Mouse (Mus musculus) liver, embryonic 14.5 days (tissue): Measurements from ENCODE around the gene Zfp652. TPM values are rescaled to one million over a fixed set of nuclear protein-coding genes. Genes with fewer than 3 reads are reported as not detected.

ENCODE experiments used
- ATAC-seq: fragments of 200-750 bp; cut with Nextera tagmentation; 2 replicates; pipeline ENCODE4 v1.8.0; 2017; ENCODE audit warnings: moderate number of reproducible peaks, mild to moderate bottlenecking, moderate library complexity; ENCODE audit not compliant: insufficient read depth
- DNase-seq, 3 experiments: peaks; one replicate each; pipeline ENCODE4 v3.0.0-alpha.2; 2012 to 2013; ENCODE audit warnings: low read depth in 3 of 3, low spot score in 3 of 3
- H3K27ac ChIP-seq: fragments of 300-500 bp; sonication (generic); 2 replicates; pipeline ENCODE4 v1.5.1; 2014; ENCODE audit warnings: moderate library complexity, mild to moderate bottlenecking, control low read depth, inconsistent platforms
- H3K27me3 ChIP-seq: fragments of 300-500 bp; sonication (generic); 2 replicates; pipeline ENCODE4 v1.6.1; 2014; ENCODE audit warnings: mild to moderate bottlenecking, low read length, moderate library complexity; ENCODE audit not compliant: control insufficient read depth, insufficient read depth
- H3K36me3 ChIP-seq: fragments of 300-500 bp; sonication (generic); replicated peaks from 2 replicates; pipeline ENCODE4 v1.6.1; 2014; ENCODE audit warnings: low read depth; ENCODE audit not compliant: control insufficient read depth, insufficient read depth
- H3K4me1 ChIP-seq, 2 experiments: fragments of 200-500 bp in 1 of 2; fragments of 300-500 bp in 1 of 2; sonication (generic) in 1 of 2; replicated peaks; 2 replicates each; pipeline ENCODE4 v1.6.1; 2012 to 2014; ENCODE audit warnings: antibody characterized with exemption in 1 of 2, inconsistent platforms in 1 of 2, low read length in 1 of 2; ENCODE audit not compliant: control insufficient read depth in 2 of 2, insufficient read depth in 2 of 2
- H3K4me2 ChIP-seq: fragments of 300-500 bp; sonication (generic); 2 replicates; pipeline ENCODE4 v1.6.1; 2014; ENCODE audit warnings: low read depth, mild to moderate bottlenecking, control low read depth, moderate library complexity
- H3K4me3 ChIP-seq, 2 experiments: fragments of 200-500 bp in 1 of 2; fragments of 300-500 bp in 1 of 2; sonication (generic) in 1 of 2; 2 replicates each; pipeline ENCODE4 v1.5.1; 2012 to 2014; ENCODE audit warnings: low read depth in 2 of 2, low read length in 2 of 2, mild to moderate bottlenecking in 2 of 2, control low read depth in 1 of 2, inconsistent platforms in 1 of 2, moderate library complexity in 1 of 2; ENCODE audit not compliant: insufficient read depth in 1 of 2
- H3K9ac ChIP-seq: fragments of 300-500 bp; sonication (generic); replicated peaks from 2 replicates; pipeline ENCODE4 v1.6.1; 2014; ENCODE audit warnings: mild to moderate bottlenecking, control low read depth, moderate library complexity
- H3K9me3 ChIP-seq: fragments of 300-500 bp; sonication (generic); 2 replicates; pipeline ENCODE4 v1.6.1; 2016; ENCODE audit warnings: low read length, mixed read lengths; ENCODE audit not compliant: control insufficient read depth
- CTCF ChIP-seq: IDR thresholded peaks from 2 replicates; pipeline ENCODE4 v1.5.1; 2016; ENCODE audit warnings: antibody characterized with exemption, low read depth, control low read depth
- EP300 ChIP-seq: IDR thresholded peaks from 2 replicates; pipeline ENCODE4 v1.6.1; 2016; ENCODE audit warnings: antibody characterized with exemption, low read depth
- WGBS: fragments of 180-500 bp; shearing (Covaris S2); extraction: QIAGEN DNeasy Blood & Tissue Kit; methylation state at CpG from one replicate; pipeline ENCODE4 v1.1.7; 2014; ENCODE audit not compliant: insufficient replicate concordance; 5-methylcytosine and 5-hydroxymethylcytosine counted together
- polyA plus RNA-seq, 2 experiments: library from polyadenylated mRNA; depleted of rRNA in 1 of 2; stranded (reverse) in 1 of 2; unstranded in 1 of 2; fragments of >200 nt; fragmentation: Nextera tagmentation in 1 of 2; extraction: Ambion mirVana in 1 of 2; gene quantifications; 2 replicates each; pipeline versions ENCODE4 v1.2.1 to v1.2.3; 2012 to 2014

The Zfp652 gene
- polyA plus RNA-seq, 2 experiments = 3.7 to 5.4 TPM

DNA sequence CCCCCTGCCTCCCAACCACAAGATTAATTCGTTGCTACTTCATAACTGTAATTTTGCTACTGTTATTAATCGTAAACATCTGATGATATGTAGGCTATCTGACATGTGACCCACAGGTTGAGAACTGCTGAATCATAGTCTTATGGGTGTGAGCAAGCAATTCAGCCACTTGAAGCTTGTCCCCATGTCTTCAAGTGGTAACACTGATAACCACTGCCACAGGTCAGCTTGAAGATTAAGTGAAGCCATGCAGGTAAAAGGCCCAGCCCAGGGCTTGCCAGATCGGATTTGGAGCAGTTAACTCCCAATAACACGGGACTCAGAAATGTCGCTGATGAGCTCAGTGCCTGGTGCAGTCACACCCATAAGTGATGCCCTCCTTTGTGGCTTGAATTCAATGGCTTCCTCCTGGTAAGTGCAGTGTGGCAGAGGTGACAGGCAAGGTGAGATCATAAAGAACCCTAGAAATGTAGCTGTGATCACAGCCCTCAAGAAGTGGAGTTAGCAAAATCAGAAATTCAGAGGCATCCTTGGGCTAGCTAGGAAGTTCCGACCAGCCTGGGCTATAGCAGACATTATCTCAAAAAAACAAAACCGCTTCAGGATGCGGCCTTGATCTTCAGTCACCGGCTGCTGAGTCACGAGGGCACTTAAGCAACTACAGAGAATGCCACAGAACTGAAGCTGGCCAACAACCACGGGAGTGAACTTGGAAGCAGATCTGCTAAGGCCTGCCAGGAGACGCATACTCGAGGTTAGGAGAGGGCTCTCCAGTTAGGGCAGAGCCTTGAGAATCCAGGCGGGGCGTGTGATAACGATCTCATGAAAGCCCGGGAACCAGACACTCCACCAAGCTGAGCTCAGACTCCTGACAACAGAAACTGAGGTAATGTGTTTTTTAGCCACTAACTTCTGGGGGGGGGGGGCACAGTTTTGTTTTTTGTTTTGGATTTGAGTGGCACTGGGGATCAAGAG, 65.1 kb downstream of the Zfp652 start:
- peak; percentile 74 to 80 (median 79) for DNase-seq
- Histone ChIP-seq H3K4me2 (peak overlapping the region; percentile 75), H3K4me1 (peaks cover 27 to 34% of the 10 kb centered on the region in 2 experiments), H3K36me3 (no peaks in the 10 kb centered on the region), H3K27me3 (no peaks in the 10 kb centered on the region), H3K4me3 (peak overlapping the region; percentile 59 to 82), H3K9me3 (no peaks in the 10 kb centered on the region), H3K9ac (peak overlapping the region; percentile 84), H3K27ac (peak overlapping the region; percentile 99)
- ATAC-seq = peak; percentile 85
- TF ChIP-seq CTCF (no peak), EP300 (peak; percentile 70)
- WGBS = 12% methylated on average over 17 of the region's 17 CpGs

DNA sequence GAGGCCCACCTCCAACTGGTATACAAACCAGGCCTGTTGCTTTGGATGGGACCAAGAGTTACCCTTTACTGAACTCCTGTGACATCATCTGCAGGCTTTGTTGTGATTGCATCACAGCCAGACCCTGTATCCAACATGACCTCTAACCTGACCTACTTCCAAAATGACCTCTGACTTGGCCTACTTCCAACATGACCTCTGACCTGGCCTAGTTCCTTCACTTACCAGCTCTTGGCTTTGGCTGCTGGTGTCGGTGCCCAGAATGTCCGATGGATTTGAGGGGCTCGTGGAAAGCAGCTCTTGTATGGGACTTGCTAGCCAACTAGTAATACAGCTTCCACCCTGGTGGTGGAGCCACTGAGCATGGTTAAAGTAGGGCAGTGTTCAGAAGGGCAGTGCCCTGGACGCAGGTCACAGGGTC, 66.4 kb downstream of the Zfp652 start:
- H3K9ac ChIP-seq = peak overlapping the region; percentile 84
- 68% methylated on average over 4 of the region's 4 CpGs for WGBS

GRCm38 (mm10) chr11:95779366-95779765, 66.9 kb downstream of the Zfp652 start:
- Histone ChIP-seq H3K9ac (peak overlapping the region; percentile 84), H3K4me3 (peak overlapping the region; percentile 59 to 82), H3K27me3 (no peaks in the 10 kb centered on the region), H3K4me2 (peak overlapping the region; percentile 75), H3K9me3 (no peaks in the 10 kb centered on the region), H3K36me3 (no peaks in the 10 kb centered on the region), H3K27ac (no peak overlapping the region), H3K4me1 (peaks cover 27 to 31% of the 10 kb centered on the region in 2 experiments)
- 81% methylated on average over 4 of the region's 4 CpGs for WGBS
- TF ChIP-seq EP300 (no peak), CTCF (no peak)
- ATAC-seq = no peak
- no peak for DNase-seq

More for the DNA sequence above, 66.4 kb downstream of the Zfp652 start:
- DNase-seq = peak; percentile 34 to 51 (median 40)
- peak overlapping the region; percentile 75 for H3K4me2 ChIP-seq
- peak overlapping the region; percentile 59 to 82 for H3K4me3 ChIP-seq
- peaks cover 27 to 32% of the 10 kb centered on the region in 2 experiments for H3K4me1 ChIP-seq
- no peaks in the 10 kb centered on the region for H3K27me3 ChIP-seq
- peak overlapping the region; percentile 99 for H3K27ac ChIP-seq
- no peaks in the 10 kb centered on the region for H3K9me3 ChIP-seq
- TF ChIP-seq EP300 (no peak), CTCF (peak; percentile 85)
- no peak for ATAC-seq
- H3K36me3 ChIP-seq = no peaks in the 10 kb centered on the region

GRCm38 (mm10) chr11:95780480-95780879, 68.0 kb downstream of the Zfp652 start:
- no peak for DNase-seq

DNA sequence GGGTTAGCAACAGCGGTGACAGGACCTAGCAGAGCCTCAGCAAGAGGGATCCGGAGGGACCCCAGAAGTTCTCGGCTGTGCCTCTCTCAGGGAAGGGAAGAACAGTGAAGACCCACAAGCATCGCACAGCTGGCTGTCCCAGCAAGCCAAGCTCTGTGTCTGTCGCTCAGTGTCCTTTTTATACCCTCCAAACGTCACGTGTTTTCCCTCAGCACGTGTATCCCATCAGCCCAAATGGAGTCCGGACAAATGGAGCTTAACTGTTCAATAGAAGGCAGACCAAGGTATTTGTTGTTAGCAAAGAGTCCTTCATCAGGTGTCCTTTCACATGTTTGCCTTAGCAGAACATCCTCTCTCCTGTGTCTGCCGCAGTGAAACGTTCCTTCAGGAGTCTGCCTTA, 69.1 kb downstream of the Zfp652 start:
- no peaks in the 10 kb centered on the region for H3K9me3 ChIP-seq
- H3K9ac ChIP-seq = no peak overlapping the region
- TF ChIP-seq CTCF = no peak
- TF ChIP-seq EP300 = no peak
- H3K27me3 ChIP-seq = no peaks in the 10 kb centered on the region
- no peak overlapping the region for H3K4me2 ChIP-seq
- H3K36me3 ChIP-seq = no peaks in the 10 kb centered on the region
- WGBS = 85% methylated on average over 11 of the region's 11 CpGs
- ATAC-seq (no peak), DNase-seq (no peak)
- H3K27ac ChIP-seq = no peak overlapping the region
- H3K4me1 ChIP-seq = peaks cover 25 to 33% of the 10 kb centered on the region in 2 experiments
- no peak overlapping the region for H3K4me3 ChIP-seq

More at GRCm38 (mm10) chr11:95780480-95780879, 68.0 kb downstream of the Zfp652 start:
- TF ChIP-seq CTCF = no peak
- H3K9me3 ChIP-seq = no peaks in the 10 kb centered on the region
- no peaks in the 10 kb centered on the region for H3K27me3 ChIP-seq
- no peak overlapping the region for H3K4me2 ChIP-seq
- H3K36me3 ChIP-seq = no peaks in the 10 kb centered on the region
- no peak overlapping the region for H3K9ac ChIP-seq
- no peak overlapping the region for H3K27ac ChIP-seq
- peaks cover 27 to 31% of the 10 kb centered on the region in 2 experiments for H3K4me1 ChIP-seq
- no peak overlapping the region for H3K4me3 ChIP-seq
- WGBS = 84% methylated on average over 8 of the region's 8 CpGs
- no peak for ATAC-seq
